Mouse (Mus musculus) midbrain, embryonic 14.5 days (tissue): ENCODE results near the gene Egfl8. TPM values are rescaled to one million over a fixed set of nuclear protein-coding genes. Genes with fewer than 3 reads are reported as not detected.
A peak's percentile ranks its signal among the peaks of the same experiment; 100 is the strongest.

Source experiments
- ATAC-seq: fragments of 200-750 bp; cut with Nextera tagmentation; 2 replicates; pipeline ENCODE4 v1.8.0; 2017; ENCODE audit warnings: moderate number of reproducible peaks, moderate library complexity; ENCODE audit not compliant: low FRiP score, low TSS enrichment
- DNase-seq: peaks from one replicate; pipeline ENCODE4 v3.0.0-alpha.2; 2015
- H3K27ac ChIP-seq: fragments of 300-500 bp; sonication (generic); replicated peaks from 2 replicates; pipeline ENCODE4 v1.5.1; 2014; ENCODE audit warnings: mild to moderate bottlenecking, low read depth, low read length, moderate library complexity
- H3K27me3 ChIP-seq: fragments of 300-500 bp; sonication (generic); 2 replicates; pipeline ENCODE4 v1.6.1; 2014; ENCODE audit warnings: low read length, control low read depth, mixed read lengths; ENCODE audit not compliant: control insufficient read depth, insufficient read depth
- H3K36me3 ChIP-seq: fragments of 300-500 bp; sonication (generic); 2 replicates; pipeline ENCODE4 v1.6.1; 2014; ENCODE audit warnings: low read length, control low read depth; ENCODE audit not compliant: control insufficient read depth, insufficient read depth
- H3K4me1 ChIP-seq: fragments of 300-500 bp; sonication (generic); 2 replicates; pipeline ENCODE4 v1.6.1; 2014; ENCODE audit warnings: mild to moderate bottlenecking, antibody characterized with exemption, low read length, control low read depth; ENCODE audit not compliant: control insufficient read depth, insufficient read depth
- H3K4me2 ChIP-seq: fragments of 300-500 bp; sonication (generic); 2 replicates; pipeline ENCODE4 v1.6.1; 2014; ENCODE audit warnings: mild to moderate bottlenecking, low read length, moderate library complexity
- H3K4me3 ChIP-seq: fragments of 300-500 bp; sonication (generic); replicated peaks from 2 replicates; pipeline ENCODE4 v1.5.1; 2014; ENCODE audit warnings: low read depth, low read length
- H3K9ac ChIP-seq: fragments of 300-500 bp; sonication (generic); replicated peaks from 2 replicates; pipeline ENCODE4 v1.6.1; 2014; ENCODE audit warnings: mild to moderate bottlenecking, low read length, moderate library complexity
- H3K9me3 ChIP-seq: fragments of 300-500 bp; sonication (generic); 2 replicates; pipeline ENCODE4 v1.6.1; 2016; ENCODE audit warnings: low read length, control low read depth, mixed read lengths; ENCODE audit not compliant: control insufficient read depth
- whole genome bisulfite sequencing: fragments of 180-500 bp; shearing (Covaris S2); extraction: QIAGEN DNeasy Blood & Tissue Kit; methylation state at CpG from one replicate; pipeline ENCODE4 v1.1.7; 2014; 5-methylcytosine and 5-hydroxymethylcytosine counted together
- polyA plus RNA-seq: library from polyadenylated mRNA; unstranded; fragments of >200 nt; fragmentation: Nextera tagmentation; extraction: Ambion mirVana; gene quantifications from 2 replicates; pipeline ENCODE4 v1.2.1, GENCODE M21; 2014

Egfl8 gene
- polyA plus RNA-seq, result 6.7 and 9.5 TPM in 2 replicates

DNA sequence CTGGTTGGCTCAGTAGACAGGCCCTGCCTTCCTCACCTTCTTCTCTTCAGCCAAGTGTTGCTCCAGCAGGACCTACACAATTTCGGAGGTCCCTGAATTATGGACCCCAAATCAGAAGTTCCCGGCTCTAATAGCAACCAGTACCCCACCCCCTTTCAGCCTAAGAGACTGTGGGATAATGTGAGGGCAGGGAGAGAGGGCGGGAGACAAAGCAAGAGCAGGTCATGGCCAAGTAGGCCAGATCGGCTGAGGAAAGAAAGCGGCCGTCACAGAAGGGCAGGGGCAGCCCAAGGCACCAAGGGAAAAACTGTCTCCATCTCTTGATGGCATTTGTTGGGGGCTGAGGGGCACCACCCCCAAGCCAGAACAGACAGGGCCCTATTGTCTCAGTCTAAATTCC lies at the start of gene Egfl8:
Gene Egfl8, minus strand, starts transcription at position 101 of the 400 bp plus-strand sequence.
- Histone ChIP-seq H3K9me3 (no peaks in the 10 kb centered on the region), H3K4me3 (no peak within 1 kb of the TSS), H3K4me2 (no peak within 1 kb of the TSS), H3K4me1 (no peaks in the 10 kb centered on the region), H3K27ac (no peak within 1 kb of the TSS; the same call in 1 of the 2 replicates), H3K27me3 (no peaks in the 10 kb centered on the region), H3K36me3 (peaks cover 67% of the 10 kb centered on the region), H3K9ac (no peak within 1 kb of the TSS)
- WGBS, result 60% methylated on average over 6 of the region's 6 CpGs
- no peak for DNase-seq
- no peak for ATAC-seq

- H3K9me3 ChIP-seq, result no peaks in the 10 kb centered on the region
- no peak for DNase-seq
- no peak overlapping the region for H3K9ac ChIP-seq
- H3K4me3 ChIP-seq, result no peak overlapping the region
- no peak overlapping the region for H3K4me2 ChIP-seq
- no peaks in the 10 kb centered on the region for H3K36me3 ChIP-seq
- H3K4me1 ChIP-seq, result no peaks in the 10 kb centered on the region
- 78% methylated on average over 7 of the region's 7 CpGs for WGBS
- peaks cover 8% of the 10 kb centered on the region for H3K27me3 ChIP-seq
- H3K27ac ChIP-seq, result no peak overlapping the region
- no peak for ATAC-seq
These were observed 48.7 kb upstream of the Egfl8 start for GRCm38 (mm10) chr17:34664472-34664871.

DNA sequence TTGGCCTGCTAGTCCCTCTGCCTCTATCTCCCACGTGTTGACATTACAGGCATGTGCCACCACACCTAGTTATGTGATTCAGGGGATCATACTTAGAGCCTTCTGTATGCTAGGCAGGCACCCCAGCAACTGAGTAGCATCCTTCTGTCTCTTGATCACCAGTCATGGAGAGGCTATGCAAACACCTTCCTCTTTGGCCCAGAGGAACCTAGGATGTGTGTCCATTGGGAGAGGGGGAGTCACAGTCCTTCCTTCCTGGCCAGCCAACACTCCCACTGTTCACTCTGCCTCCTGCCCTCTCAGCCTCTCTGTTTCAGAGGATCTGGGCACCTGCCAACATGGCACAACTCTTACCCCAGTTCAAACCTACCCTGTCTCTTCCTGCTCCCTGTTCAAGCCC lies 47.8 kb upstream of the Egfl8 start:
- peaks cover 8% of the 10 kb centered on the region for H3K27me3 ChIP-seq
- no peak overlapping the region for H3K4me3 ChIP-seq
- no peak overlapping the region for H3K27ac ChIP-seq
- H3K9ac ChIP-seq, result no peak overlapping the region
- ATAC-seq (no peak), DNase-seq (no peak)
- WGBS, result 56% methylated on average over 1 of the region's 1 CpGs
- H3K9me3 ChIP-seq, result no peaks in the 10 kb centered on the region
- no peak overlapping the region for H3K4me2 ChIP-seq
- H3K36me3 ChIP-seq, result no peaks in the 10 kb centered on the region
- no peaks in the 10 kb centered on the region for H3K4me1 ChIP-seq

- Histone ChIP-seq H3K4me1 (no peaks in the 10 kb centered on the region), H3K27ac (no peak overlapping the region), H3K9me3 (no peaks in the 10 kb centered on the region), H3K4me3 (no peak overlapping the region), H3K36me3 (no peaks in the 10 kb centered on the region), H3K4me2 (no peak overlapping the region), H3K9ac (no peak overlapping the region), H3K27me3 (peaks cover 8% of the 10 kb centered on the region)
- ATAC-seq, result no peak
- no peak for DNase-seq
- 85% methylated on average over 8 of the region's 8 CpGs for WGBS
These were observed 47.2 kb upstream of the Egfl8 start for GRCm38 (mm10) chr17:34662978-34663377.

GRCm38 (mm10) chr17:34662468-34662867 lies 46.7 kb upstream of the Egfl8 start:
- Histone ChIP-seq H3K9ac (no peak overlapping the region), H3K4me1 (no peaks in the 10 kb centered on the region), H3K36me3 (no peaks in the 10 kb centered on the region), H3K27me3 (peaks cover 8% of the 10 kb centered on the region), H3K4me3 (no peak overlapping the region), H3K27ac (no peak overlapping the region), H3K9me3 (no peaks in the 10 kb centered on the region), H3K4me2 (no peak overlapping the region)
- DNase-seq (no peak), ATAC-seq (no peak)
- 93% methylated on average over 1 of the region's 1 CpGs for whole genome bisulfite sequencing

- 14% methylated on average over 19 of the region's 19 CpGs for WGBS
- Histone ChIP-seq H3K27me3 (peaks cover 8% of the 10 kb centered on the region), H3K27ac (no peak overlapping the region), H3K4me1 (no peaks in the 10 kb centered on the region), H3K9me3 (no peaks in the 10 kb centered on the region), H3K36me3 (no peaks in the 10 kb centered on the region), H3K4me3 (no peak overlapping the region), H3K9ac (no peak overlapping the region), H3K4me2 (peak overlapping the region; percentile 22)
- ATAC-seq, result no peak
- DNase-seq, result no peak
These were observed 45.4 kb upstream of the Egfl8 start for GRCm38 (mm10) chr17:34661121-34661591.

GRCm38 (mm10) chr17:34660259-34660820 lies 44.6 kb upstream of the Egfl8 start:
- Histone ChIP-seq H3K4me3 (no peak overlapping the region), H3K9ac (no peak overlapping the region), H3K9me3 (no peaks in the 10 kb centered on the region), H3K27ac (no peak overlapping the region), H3K27me3 (peaks cover 8% of the 10 kb centered on the region), H3K4me1 (no peaks in the 10 kb centered on the region), H3K36me3 (0 out of 2 replicates have a peak, but pooled peaks cover 4% of the 10 kb centered on the region), H3K4me2 (no peak overlapping the region)
- 37% methylated on average over 11 of the region's 11 CpGs for WGBS
- DNase-seq (no peak), ATAC-seq (no peak)

- no peak overlapping the region for H3K27ac ChIP-seq
- no peak overlapping the region for H3K4me3 ChIP-seq
- H3K36me3 ChIP-seq, result peaks cover 8% of the 10 kb centered on the region; the same call in 1 of the 2 replicates
- DNase-seq (no peak), ATAC-seq (no peak)
- H3K9ac ChIP-seq, result no peak overlapping the region
- peaks cover 8% of the 10 kb centered on the region for H3K27me3 ChIP-seq
- WGBS, result 73% methylated on average over 3 of the region's 3 CpGs
- no peak overlapping the region for H3K4me2 ChIP-seq
- no peaks in the 10 kb centered on the region for H3K4me1 ChIP-seq
- H3K9me3 ChIP-seq, result no peaks in the 10 kb centered on the region
These were observed 44.1 kb upstream of the Egfl8 start for GRCm38 (mm10) chr17:34659897-34660214.

GRCm38 (mm10) chr17:34659181-34659896 lies 43.6 kb upstream of the Egfl8 start:
- Histone ChIP-seq H3K4me2 (no peak overlapping the region), H3K36me3 (peaks cover 13% of the 10 kb centered on the region), H3K27ac (no peak overlapping the region), H3K4me3 (no peak overlapping the region), H3K9ac (no peak overlapping the region), H3K4me1 (no peaks in the 10 kb centered on the region), H3K9me3 (no peaks in the 10 kb centered on the region), H3K27me3 (peaks cover 8% of the 10 kb centered on the region)
- DNase-seq (no peak), ATAC-seq (no peak)
- 75% methylated on average over 12 of the region's 12 CpGs for WGBS
